Mouse (Mus musculus): Measurements from ENCODE around the gene Il1r1. TPM values are rescaled to one million over a fixed set of nuclear protein-coding genes. Genes with fewer than 3 reads are reported as not detected.

Il1r1 gene
- polyA plus RNA-seq, 1 experiment from 2014 or later, result 7.9 TPM

DNA sequence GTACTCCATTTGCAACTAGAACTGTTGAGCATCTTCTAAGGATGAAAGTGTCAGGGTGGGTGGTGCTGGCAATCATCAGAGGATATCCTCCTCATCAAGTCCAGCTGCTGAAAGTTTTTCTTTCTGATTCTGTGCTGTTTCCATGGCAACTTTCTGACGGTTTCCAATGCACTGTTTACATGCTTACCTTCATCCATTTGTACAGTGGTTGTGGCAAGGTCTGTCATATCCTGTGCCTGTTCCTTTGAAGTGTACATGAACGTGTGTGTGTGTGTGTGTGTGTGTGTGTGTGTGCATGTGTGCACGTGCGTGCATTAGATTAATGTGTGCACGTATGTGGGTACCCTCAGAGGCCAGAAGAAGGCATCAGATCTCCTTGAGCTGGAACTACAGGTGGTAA lies 34.9 kb upstream of the Il1r1 start:
- Histone ChIP-seq H3K4me3 (ENCODE audit: low read depth, low read length) (no peak overlapping the region), H3K4me2 (no peak overlapping the region), H3K27ac (ENCODE audit: low read depth, low read length) (no peak overlapping the region), H3K9me3 (replicated peaks; ENCODE audit: control insufficient read depth, low read length) (no peaks in the 10 kb centered on the region), H3K36me3 (ENCODE audit: control insufficient read depth, insufficient read depth, low read length) (no peaks in the 10 kb centered on the region), H3K9ac (ENCODE audit: low read depth, low read length) (no peak overlapping the region), H3K4me1 (ENCODE audit: control insufficient read depth, insufficient read depth, low read length) (no peaks in the 10 kb centered on the region), H3K27me3 (ENCODE audit: control insufficient read depth, insufficient read depth, low read length) (no peaks in the 10 kb centered on the region)
- WGBS (ENCODE audit: insufficient replicate concordance), result 72% methylated on average over 5 of the region's 5 CpGs
- ATAC-seq (replicated peaks; ENCODE audit: insufficient number of reproducible peaks, low FRiP score, low TSS enrichment), result no peak

DNA sequence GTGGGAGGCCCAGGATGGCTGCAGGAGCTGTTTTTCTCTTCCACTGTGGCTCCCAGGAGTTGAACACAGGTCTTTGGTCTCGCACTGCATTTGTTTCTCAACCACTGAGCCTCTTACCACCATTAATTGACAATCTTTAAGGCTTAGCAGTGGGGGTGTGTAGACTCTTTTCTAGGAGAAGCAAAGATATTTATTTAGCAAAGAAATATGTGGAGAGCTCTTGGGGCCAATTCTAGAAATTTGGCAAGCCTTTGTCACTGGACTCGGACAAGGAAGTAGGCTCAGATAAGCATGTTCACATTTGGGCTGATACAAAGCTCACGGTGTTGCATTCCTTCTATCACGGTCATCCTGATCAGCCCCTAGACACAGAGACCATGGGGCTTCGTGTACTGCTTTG lies 34.0 kb upstream of the Il1r1 start:
- H3K27ac ChIP-seq (ENCODE audit: low read depth, low read length), result no peak overlapping the region
- no peaks in the 10 kb centered on the region for H3K9me3 ChIP-seq (replicated peaks; ENCODE audit: control insufficient read depth, low read length)
- H3K27me3 ChIP-seq (ENCODE audit: control insufficient read depth, insufficient read depth, low read length), result no peaks in the 10 kb centered on the region
- WGBS (ENCODE audit: insufficient replicate concordance), result 58% methylated on average over 5 of the region's 5 CpGs
- H3K36me3 ChIP-seq (ENCODE audit: control insufficient read depth, insufficient read depth, low read length), result no peaks in the 10 kb centered on the region
- H3K4me3 ChIP-seq (ENCODE audit: low read depth, low read length), result no peak overlapping the region
- no peak overlapping the region for H3K9ac ChIP-seq (ENCODE audit: low read depth, low read length)
- H3K4me2 ChIP-seq, result no peak overlapping the region
- no peaks in the 10 kb centered on the region for H3K4me1 ChIP-seq (ENCODE audit: control insufficient read depth, insufficient read depth, low read length)
- no peak for ATAC-seq (replicated peaks; ENCODE audit: insufficient number of reproducible peaks, low FRiP score, low TSS enrichment)

GRCm38 (mm10) chr1:40194279-40194678 lies 30.6 kb upstream of the Il1r1 start:
- H3K9ac ChIP-seq (ENCODE audit: low read depth, low read length), result no peak overlapping the region
- no peaks in the 10 kb centered on the region for H3K9me3 ChIP-seq (replicated peaks; ENCODE audit: control insufficient read depth, low read length)
- no peak for ATAC-seq (replicated peaks; ENCODE audit: insufficient number of reproducible peaks, low FRiP score, low TSS enrichment)
- no peak overlapping the region for H3K27ac ChIP-seq (ENCODE audit: low read depth, low read length)
- no peak overlapping the region for H3K4me3 ChIP-seq (ENCODE audit: low read depth, low read length)
- 79% methylated on average over 2 of the region's 2 CpGs for WGBS (ENCODE audit: insufficient replicate concordance)
- no peaks in the 10 kb centered on the region for H3K36me3 ChIP-seq (ENCODE audit: control insufficient read depth, insufficient read depth, low read length)
- no peaks in the 10 kb centered on the region for H3K4me1 ChIP-seq (ENCODE audit: control insufficient read depth, insufficient read depth, low read length)
- no peaks in the 10 kb centered on the region for H3K27me3 ChIP-seq (ENCODE audit: control insufficient read depth, insufficient read depth, low read length)
- no peak overlapping the region for H3K4me2 ChIP-seq

- no peaks in the 10 kb centered on the region for H3K36me3 ChIP-seq (ENCODE audit: control insufficient read depth, insufficient read depth, low read length)
- H3K27ac ChIP-seq (ENCODE audit: low read depth, low read length), result no peak overlapping the region
- no peak overlapping the region for H3K4me2 ChIP-seq
- H3K27me3 ChIP-seq (ENCODE audit: control insufficient read depth, insufficient read depth, low read length), result no peaks in the 10 kb centered on the region
- H3K4me3 ChIP-seq (ENCODE audit: low read depth, low read length), result no peak overlapping the region
- H3K9ac ChIP-seq (ENCODE audit: low read depth, low read length), result no peak overlapping the region
- no peaks in the 10 kb centered on the region for H3K4me1 ChIP-seq (ENCODE audit: control insufficient read depth, insufficient read depth, low read length)
- WGBS (ENCODE audit: insufficient replicate concordance), result 83% methylated on average over 4 of the region's 4 CpGs
- H3K9me3 ChIP-seq (replicated peaks; ENCODE audit: control insufficient read depth, low read length), result no peaks in the 10 kb centered on the region; the same call in none of the 2 replicates
- no peak for ATAC-seq (replicated peaks; ENCODE audit: insufficient number of reproducible peaks, low FRiP score, low TSS enrichment)
These were observed 11.3 kb upstream of the Il1r1 start for GRCm38 (mm10) chr1:40213337-40214159.

DNA sequence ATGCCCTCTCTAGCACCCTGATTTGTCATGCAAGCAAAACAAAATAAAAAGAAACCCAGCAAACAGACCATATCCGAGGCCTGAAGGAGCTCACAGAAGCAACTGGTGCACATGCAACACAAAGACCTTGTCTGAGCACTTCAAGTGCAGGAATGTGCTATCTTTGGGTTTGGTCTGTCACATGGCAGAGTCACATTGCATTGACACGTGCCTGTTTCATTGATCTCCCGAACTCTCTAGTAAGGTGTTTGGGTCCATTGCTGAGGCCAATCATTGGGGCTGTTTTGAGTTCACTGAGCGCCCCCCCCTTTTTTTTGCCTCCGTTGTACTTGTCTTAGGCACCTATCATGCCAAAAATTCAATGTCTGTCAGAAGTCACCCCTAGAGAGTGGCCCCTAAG lies 7.4 kb upstream of the Il1r1 start:
- no peak overlapping the region for H3K27ac ChIP-seq (ENCODE audit: low read depth, low read length)

GRCm38 (mm10) chr1:40218603-40219002 lies 6.3 kb upstream of the Il1r1 start:
- ATAC-seq (replicated peaks; ENCODE audit: insufficient number of reproducible peaks, low FRiP score, low TSS enrichment), result no peak
- H3K4me1 ChIP-seq (ENCODE audit: control insufficient read depth, insufficient read depth, low read length), result no peaks in the 10 kb centered on the region
- no peak overlapping the region for H3K9ac ChIP-seq (ENCODE audit: low read depth, low read length)
- no peak overlapping the region for H3K27ac ChIP-seq (ENCODE audit: low read depth, low read length)
- no peak overlapping the region for H3K4me2 ChIP-seq
- H3K9me3 ChIP-seq (replicated peaks; ENCODE audit: control insufficient read depth, low read length), result no peaks in the 10 kb centered on the region; the same call in 1 of the 2 replicates
- no peaks in the 10 kb centered on the region for H3K27me3 ChIP-seq (ENCODE audit: control insufficient read depth, insufficient read depth, low read length)
- 62% methylated on average over 3 of the region's 3 CpGs for WGBS (ENCODE audit: insufficient replicate concordance)
- H3K4me3 ChIP-seq (ENCODE audit: low read depth, low read length), result no peak overlapping the region
- H3K36me3 ChIP-seq (ENCODE audit: control insufficient read depth, insufficient read depth, low read length), result no peaks in the 10 kb centered on the region

More for the DNA sequence above, 7.4 kb upstream of the Il1r1 start:
- Histone ChIP-seq H3K36me3 (ENCODE audit: control insufficient read depth, insufficient read depth, low read length) (no peaks in the 10 kb centered on the region), H3K4me3 (ENCODE audit: low read depth, low read length) (no peak overlapping the region), H3K27me3 (ENCODE audit: control insufficient read depth, insufficient read depth, low read length) (no peaks in the 10 kb centered on the region), H3K4me1 (ENCODE audit: control insufficient read depth, insufficient read depth, low read length) (no peaks in the 10 kb centered on the region), H3K9ac (ENCODE audit: low read depth, low read length) (no peak overlapping the region), H3K4me2 (no peak overlapping the region), H3K9me3 (replicated peaks; ENCODE audit: control insufficient read depth, low read length) (no peaks in the 10 kb centered on the region; the same call in none of the 2 replicates)
- ATAC-seq (replicated peaks; ENCODE audit: insufficient number of reproducible peaks, low FRiP score, low TSS enrichment), result no peak
- WGBS (ENCODE audit: insufficient replicate concordance), result 59% methylated on average over 5 of the region's 5 CpGs

GRCm38 (mm10) chr1:40220549-40220948 lies 4.3 kb upstream of the Il1r1 start:
- Histone ChIP-seq H3K4me2 (no peak overlapping the region), H3K27me3 (ENCODE audit: control insufficient read depth, insufficient read depth, low read length) (no peaks in the 10 kb centered on the region), H3K27ac (ENCODE audit: low read depth, low read length) (no peak overlapping the region), H3K9ac (ENCODE audit: low read depth, low read length) (no peak overlapping the region), H3K4me3 (ENCODE audit: low read depth, low read length) (no peak overlapping the region), H3K4me1 (ENCODE audit: control insufficient read depth, insufficient read depth, low read length) (peaks cover 4% of the 10 kb centered on the region; the same call in 1 of the 2 replicates), H3K36me3 (ENCODE audit: control insufficient read depth, insufficient read depth, low read length) (no peaks in the 10 kb centered on the region), H3K9me3 (replicated peaks; ENCODE audit: control insufficient read depth, low read length) (no peaks in the 10 kb centered on the region; the same call in 1 of the 2 replicates)
- no peak for ATAC-seq (replicated peaks; ENCODE audit: insufficient number of reproducible peaks, low FRiP score, low TSS enrichment)
- 73% methylated on average over 1 of the region's 1 CpGs for WGBS (ENCODE audit: insufficient replicate concordance)

GRCm38 (mm10) chr1:40221864-40222263 lies 3.0 kb upstream of the Il1r1 start:
- no peak for ATAC-seq (replicated peaks; ENCODE audit: insufficient number of reproducible peaks, low FRiP score, low TSS enrichment)
- Histone ChIP-seq H3K27me3 (ENCODE audit: control insufficient read depth, insufficient read depth, low read length) (no peaks in the 10 kb centered on the region), H3K27ac (ENCODE audit: low read depth, low read length) (peak overlapping the region; percentile 31; the same call in 1 of the 2 replicates), H3K4me2 (peak overlapping the region; percentile 2; the same call in 1 of the 2 replicates), H3K9ac (ENCODE audit: low read depth, low read length) (no peak overlapping the region), H3K4me3 (ENCODE audit: low read depth, low read length) (no peak overlapping the region), H3K36me3 (ENCODE audit: control insufficient read depth, insufficient read depth, low read length) (no peaks in the 10 kb centered on the region), H3K4me1 (ENCODE audit: control insufficient read depth, insufficient read depth, low read length) (peaks cover 4% of the 10 kb centered on the region; the same call in 1 of the 2 replicates), H3K9me3 (replicated peaks; ENCODE audit: control insufficient read depth, low read length) (no peaks in the 10 kb centered on the region)
- 28% methylated on average over 4 of the region's 4 CpGs for WGBS (ENCODE audit: insufficient replicate concordance)

Data from heart, embryonic 11.5 days (tissue).